ENCODE assay signal across 8 mouse cellular contexts in genomic region chr3:89394006-89394893, GRCm38 (mm10). TPM values are rescaled to one million over a fixed set of nuclear protein-coding genes. Genes with fewer than 3 reads are reported as not detected.
A peak's percentile ranks its signal among the peaks of the same experiment; 100 is the strongest.
DNase-seq lines count a peak whose midpoint lies in the region; ATAC-seq and TF ChIP-seq lines count a peak whose summit lies in the region.

Gene Zbtb7b, minus strand, starts transcription at chr3:89394776.

- no peak for TF ChIP-seq POLR2A in thymus, adult 2 months (IDR thresholded peaks at IDR 0.05; ENCODE audit: control insufficient read depth, extremely low read depth, insufficient read depth, low read length, poor library complexity)
- no peak for TF ChIP-seq POLR2A in cortical plate, adult 2 months (IDR thresholded peaks at IDR 0.05; ENCODE audit: extremely low read depth, insufficient read depth, low read length)
- no peak; the same call in 1 of the 2 replicates for TF ChIP-seq POLR2A in small intestine, adult 2 months (IDR thresholded peaks at IDR 0.05; ENCODE audit: low read depth, low read length)

- H3K4me3 ChIP-seq in thymus, adult 2 months (ENCODE audit: control insufficient read depth, insufficient read depth, low read length), result peak within 1 kb of the TSS; percentile 46
- peak within 1 kb of the TSS; percentile 56 for H3K4me3 ChIP-seq in cortical plate, adult 2 months (ENCODE audit: insufficient read depth, low read length)
- peak within 1 kb of the TSS; percentile 59 for H3K4me3 ChIP-seq in limb, embryonic 10.5 days
- H3K4me3 ChIP-seq in midbrain, embryonic 11.5 days (ENCODE audit: low read depth, low read length), result peak within 1 kb of the TSS; percentile 42
- peak within 1 kb of the TSS; percentile 72 for H3K4me3 ChIP-seq in small intestine, adult 2 months (ENCODE audit: low read depth, low read length)

- peaks cover 48% of the 10 kb centered on the region for H3K4me1 ChIP-seq in thymus, adult 2 months (replicated peaks; ENCODE audit: control insufficient read depth, insufficient read depth, low read length)
- H3K4me1 ChIP-seq in cortical plate, adult 2 months (ENCODE audit: control insufficient read depth, insufficient read depth, low read length), result peaks cover 5% of the 10 kb centered on the region
- peaks cover 74% of the 10 kb centered on the region for H3K4me1 ChIP-seq in limb, embryonic 10.5 days
- H3K4me1 ChIP-seq in midbrain, embryonic 11.5 days (ENCODE audit: control insufficient read depth, insufficient read depth, low read length), result peaks cover 41% of the 10 kb centered on the region
- H3K4me1 ChIP-seq in small intestine, adult 2 months (ENCODE audit: control insufficient read depth, insufficient read depth, insufficient read length, low read length), result peaks cover 10% of the 10 kb centered on the region

- peak; percentile 14 for ATAC-seq in inflammation-experienced regulatory T-cells, adult 6 months
- peak; percentile 53 for ATAC-seq in midbrain, embryonic 11.5 days (ENCODE audit: low FRiP score)

- peaks cover 13% of the 10 kb centered on the region for H3K27me3 ChIP-seq in thymus, adult 2 months (ENCODE audit: control insufficient read depth, insufficient read depth, low read length)
- H3K27me3 ChIP-seq in limb, embryonic 10.5 days (ENCODE audit: low read depth, poor library complexity, severe bottlenecking), result peaks cover 37% of the 10 kb centered on the region
- peaks cover 16% of the 10 kb centered on the region for H3K27me3 ChIP-seq in midbrain, embryonic 11.5 days (ENCODE audit: control insufficient read depth, insufficient read depth, low read length)
- no peaks in the 10 kb centered on the region for H3K27me3 ChIP-seq in small intestine, adult 2 months (ENCODE audit: control insufficient read depth, insufficient read depth, low read length)

- peak; percentile 29 for DNase-seq in thymus, adult 2 months
- DNase-seq in thymus, postnatal 36 days, result no peak
- peak; percentile 88 for DNase-seq in gastrocnemius, postnatal 25 days
- peak; percentile 76 for DNase-seq in limb, embryonic 10.5 days (ENCODE audit: low spot score)
- peak; percentile 98 for DNase-seq in midbrain, embryonic 11.5 days (ENCODE audit: low spot score, missing footprints)

- H3K9me3 ChIP-seq in limb, embryonic 10.5 days (replicated peaks), result no peaks in the 10 kb centered on the region
- H3K9me3 ChIP-seq in midbrain, embryonic 11.5 days (ENCODE audit: control insufficient read depth, low read length), result no peaks in the 10 kb centered on the region

- no peaks in the 10 kb centered on the region for H3K36me3 ChIP-seq in thymus, adult 2 months (ENCODE audit: control insufficient read depth, insufficient read depth, low read length)
- H3K36me3 ChIP-seq in limb, embryonic 10.5 days, result no peaks in the 10 kb centered on the region
- no peaks in the 10 kb centered on the region for H3K36me3 ChIP-seq in midbrain, embryonic 11.5 days (ENCODE audit: control insufficient read depth, insufficient read depth, low read length)
- peaks cover 7% of the 10 kb centered on the region; the same call in 1 of the 2 replicates for H3K36me3 ChIP-seq in small intestine, adult 2 months (ENCODE audit: control insufficient read depth, insufficient read depth, low read length)

- 1% methylated on average over 42 of the region's 42 CpGs for WGBS in thymus, adult 2 months
- WGBS in limb, embryonic 10.5 days, result under 1% methylated on average over 42 of the region's 42 CpGs
- under 1% methylated on average over 42 of the region's 42 CpGs for WGBS in midbrain, embryonic 11.5 days
- 1% methylated on average over 42 of the region's 42 CpGs for WGBS in small intestine, adult 2 months

- H3K4me2 ChIP-seq in midbrain, embryonic 11.5 days, result peak within 1 kb of the TSS; percentile 84

- peak within 1 kb of the TSS; percentile 53 for H3K9ac ChIP-seq in midbrain, embryonic 11.5 days (ENCODE audit: low read length)

- peak within 1 kb of the TSS; percentile 59 for H3K27ac ChIP-seq in thymus, adult 2 months (ENCODE audit: control insufficient read depth, insufficient read depth, low read length)
- H3K27ac ChIP-seq in cortical plate, adult 2 months (ENCODE audit: insufficient read depth, low read length), result peak within 1 kb of the TSS; percentile 85
- H3K27ac ChIP-seq in limb, embryonic 10.5 days, result peak within 1 kb of the TSS; percentile 88
- peak within 1 kb of the TSS; percentile 62; the same call in 1 of the 2 replicates for H3K27ac ChIP-seq in midbrain, embryonic 11.5 days (ENCODE audit: low read depth, low read length)
- peak within 1 kb of the TSS; percentile 97 for H3K27ac ChIP-seq in small intestine, adult 2 months (ENCODE audit: insufficient read depth, low read depth, low read length)

- no peak for TF ChIP-seq CTCF in thymus, adult 2 months (IDR thresholded peaks at IDR 0.05; ENCODE audit: borderline replicate concordance, control insufficient read depth, extremely low read depth, insufficient read depth, low read length, poor library complexity)
- no peak for TF ChIP-seq CTCF in cortical plate, adult 2 months (IDR thresholded peaks at IDR 0.05; ENCODE audit: extremely low read depth, insufficient read depth, low read length)
- TF ChIP-seq CTCF in small intestine, adult 2 months (IDR thresholded peaks at IDR 0.05; ENCODE audit: extremely low read depth, insufficient read length, insufficient replicate concordance, low read depth, low read length), result peak; percentile 35; the same call in 1 of the 2 replicates

RNA-seq across cellular contexts. Expression of gene Zbtb7b, which starts in this region (rescaled TPM):
- 59.8 and 64.9 TPM in 2 replicates for polyA plus RNA-seq in thymus, adult 2 months (2012; rRNA removed)
- polyA plus RNA-seq in cortical plate, adult 2 months (2012; rRNA removed), result 14.7 and 18.7 TPM in 2 replicates
- 10 to 100 TPM; 23.0 to 23.7 TPM for total RNA-seq in gastrocnemius, postnatal 25 days (2021)
- polyA plus RNA-seq in inflammation-experienced regulatory T-cells, adult 6 months (2017; shearing (Covaris generic)), result 10 to 100 TPM; 11.1 to 16.2 (median 11.4) TPM
- polyA plus RNA-seq in limb, embryonic 10.5 days (2016; fragmentation: Nextera tagmentation; extraction: Ambion mirVana), result 0.38 and 0.49 TPM in 2 replicates
- 0.27 and 0.32 TPM in 2 replicates for polyA plus RNA-seq in midbrain, embryonic 11.5 days (2014; fragmentation: Nextera tagmentation; extraction: Ambion mirVana)
- 97.8 and 262 TPM in 2 replicates for polyA plus RNA-seq in small intestine, adult 2 months (2012; rRNA removed)

Comparison
In these comparisons a context has a peak if more than half of its experiments do, and no peak if none do; other contexts are left out.
1. DNase-seq: peak in thymus, adult 2 months (single experiment) and gastrocnemius, postnatal 25 days (single experiment); none in thymus, postnatal 36 days (0 of 2).
2. Peak in DNase-seq, H3K4me3 ChIP-seq and H3K27ac ChIP-seq in limb, embryonic 10.5 days; RNA of the gene not detected or under 1 TPM.
3. Peak in DNase-seq, ATAC-seq, H3K4me3 ChIP-seq, H3K27ac ChIP-seq, H3K9ac ChIP-seq and H3K4me2 ChIP-seq in midbrain, embryonic 11.5 days; RNA of the gene not detected or under 1 TPM.
4. Peak in every context shown above with its lines, with median percentiles within 50 percentile points of each other: H3K27ac ChIP-seq and H3K4me3 ChIP-seq.